Mouse (Mus musculus) CH12.LX (cell line): ENCODE results near the gene Hspb3.

ENCODE experiments used
- BHLHE40 ChIP-seq: IDR thresholded peaks from 2 replicates; pipeline ENCODE4 v1.6.1; 2011; ENCODE audit warnings: mild to moderate bottlenecking, low read depth, low read length, improper control_type of control experiment
- CTCF ChIP-seq, 2 experiments: IDR thresholded peaks in 1 of 2; conservative IDR thresholded peaks in 1 of 2; 2 replicates each; pipeline ENCODE4 v1.5.1; 2011 to 2012; ENCODE audit warnings: low read depth in 2 of 2, low read length in 2 of 2, improper control_type of control experiment in 1 of 2, inconsistent platforms in 1 of 2, mild to moderate bottlenecking in 1 of 2, moderate library complexity in 1 of 2

- no peak for TF ChIP-seq CTCF (conservative IDR thresholded peaks at IDR 0.05 in 1 of 2, IDR thresholded peaks at IDR 0.05 in 1 of 2; ENCODE audit: low read depth in 2 of 2, low read length in 2 of 2)
- TF ChIP-seq BHLHE40 = no peak
These were observed 35.9 kb downstream of the Hspb3 start for GRCm38 (mm10) chr13:113627601-113628000.
